Mouse (Mus musculus) adrenal gland, postnatal 25 days (tissue): ENCODE measurements around the gene Ampd1. TPM values are rescaled to one million over a fixed set of nuclear protein-coding genes. Genes with fewer than 3 reads are reported as not detected.
A peak's percentile ranks its signal among the peaks of the same experiment; 100 is the strongest.

Experiments used
- DNase-seq: peaks from one replicate; pipeline ENCODE4 v3.0.0; 2021; ENCODE audit warnings: mixed read lengths
- long read RNA-seq: library from polyadenylated mRNA; stranded (forward); transcript quantifications from one replicate; pipeline ENCODE4 v2.0.0, GENCODE M21; 2021
- total RNA-seq: library from RNA; stranded (reverse); gene quantifications from 2 replicates; pipeline ENCODE4 v1.2.3, GENCODE M21; 2021

The Ampd1 gene
- total RNA-seq, result not detected in 2 replicates
- long read RNA-seq, result 0 reads

DNA sequence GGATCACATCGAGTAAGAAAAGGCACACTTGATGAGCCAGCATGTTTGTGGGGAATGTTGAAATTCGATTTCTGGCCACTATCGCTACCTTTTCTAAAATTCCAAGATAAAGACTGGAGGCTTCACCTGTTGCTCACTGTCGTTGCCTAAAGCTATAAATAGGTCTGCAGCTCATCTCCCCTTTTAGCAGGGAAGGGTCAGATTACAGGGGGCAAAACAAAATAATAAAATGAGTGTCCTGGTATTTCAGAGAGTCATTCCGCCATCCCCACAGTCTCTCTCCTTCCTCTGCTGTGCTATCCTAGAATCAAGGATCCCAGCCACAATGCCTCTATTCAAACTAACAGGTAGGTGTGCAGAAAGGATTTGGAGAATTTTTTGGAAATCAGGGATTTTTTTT is at the start of gene Ampd1:
Gene Ampd1 (plus strand): TSS at position 244 of the 400 bp plus-strand sequence.
- DNase-seq, result no peak

DNA sequence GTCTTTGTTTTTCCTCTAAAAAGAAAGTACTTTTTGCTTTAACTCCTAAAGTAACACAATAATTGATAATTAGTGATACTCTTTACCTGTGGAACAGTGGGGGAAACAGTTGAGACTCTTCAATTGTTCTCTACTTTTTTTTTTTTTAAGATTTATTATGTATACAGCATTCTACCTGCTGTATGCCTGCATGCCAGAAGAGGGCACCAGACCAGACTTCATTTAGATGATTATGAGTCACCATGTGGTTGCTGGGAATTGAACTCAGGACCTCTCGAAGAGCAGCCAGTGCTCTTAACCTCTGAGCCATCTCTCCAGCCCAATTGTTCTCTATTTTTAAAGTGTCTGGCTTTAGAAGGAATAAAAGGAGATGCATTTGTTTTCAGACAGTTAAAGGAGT is 47.6 kb upstream of the Ampd1 start:
- no peak for DNase-seq

DNA sequence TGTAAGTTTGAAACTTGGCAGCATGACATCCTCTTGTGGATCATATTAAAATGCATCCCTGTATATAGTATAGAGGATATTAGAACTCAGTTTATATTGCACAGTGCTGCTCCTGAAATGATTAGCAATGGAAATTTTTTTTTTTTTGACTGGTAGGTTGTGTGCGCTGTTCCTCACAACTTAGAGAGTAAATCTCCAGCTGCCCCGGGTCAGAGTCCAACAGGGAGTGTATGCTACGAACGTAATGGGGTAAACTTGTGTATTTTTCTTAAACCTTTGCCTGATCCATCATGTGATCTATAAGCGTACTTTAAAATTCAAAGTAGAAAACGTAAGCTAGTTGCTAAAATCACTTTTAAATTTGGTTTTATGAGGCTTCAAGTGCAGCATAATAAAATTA is 33.5 kb upstream of the Ampd1 start:
- no peak for DNase-seq

DNA sequence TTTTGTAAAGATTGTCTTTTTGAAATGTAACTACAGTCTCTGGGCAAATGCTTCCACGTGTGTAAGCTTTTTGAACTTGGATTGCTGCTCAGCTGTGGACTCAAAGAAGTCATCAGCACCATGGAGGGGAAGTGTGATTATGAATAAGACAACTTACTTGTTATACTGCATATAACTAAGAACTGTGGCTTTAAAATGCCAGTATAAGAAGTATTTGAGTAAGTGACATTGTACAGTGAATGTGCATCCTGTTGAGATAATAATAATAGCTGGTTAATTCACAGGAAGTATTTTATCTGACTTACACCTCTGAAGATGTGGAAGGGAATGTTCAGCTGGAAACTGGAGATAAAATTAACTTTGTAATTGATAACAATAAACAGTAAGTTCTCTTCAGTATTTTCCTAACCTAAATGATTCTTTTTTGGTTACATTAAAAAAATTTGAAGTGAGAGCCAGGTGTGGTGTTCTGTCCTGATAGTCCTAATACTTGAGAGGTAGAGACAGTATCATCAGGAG is 32.9 kb upstream of the Ampd1 start:
- no peak for DNase-seq

DNA sequence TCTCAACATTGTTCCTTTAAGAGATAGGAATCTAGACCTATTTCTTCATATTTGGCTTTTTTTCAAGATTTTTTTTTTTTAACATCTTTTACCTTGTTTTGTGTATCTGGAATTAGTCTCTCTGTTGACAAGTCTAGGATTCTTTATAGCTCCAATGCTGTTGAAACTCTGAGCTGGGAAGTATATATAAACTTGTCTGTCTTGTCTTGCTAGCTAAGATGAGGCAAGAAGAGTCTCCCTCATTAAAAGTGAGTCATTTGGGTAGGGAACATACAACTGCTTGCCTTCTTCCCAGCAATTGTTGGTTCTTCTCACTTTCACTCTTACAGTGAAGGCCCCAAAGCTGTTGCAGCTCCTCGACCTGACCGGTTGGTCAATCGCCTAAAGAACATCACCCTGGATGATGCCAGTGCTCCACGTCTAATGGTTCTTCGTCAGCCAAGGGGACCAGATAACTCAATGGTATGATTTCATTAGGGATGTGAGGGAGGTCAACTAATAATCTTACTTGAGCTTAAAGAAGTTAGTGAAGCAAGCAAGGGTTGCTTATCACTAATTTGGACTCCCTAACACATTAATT is 17.7 kb upstream of the Ampd1 start:
- DNase-seq, result no peak

DNA sequence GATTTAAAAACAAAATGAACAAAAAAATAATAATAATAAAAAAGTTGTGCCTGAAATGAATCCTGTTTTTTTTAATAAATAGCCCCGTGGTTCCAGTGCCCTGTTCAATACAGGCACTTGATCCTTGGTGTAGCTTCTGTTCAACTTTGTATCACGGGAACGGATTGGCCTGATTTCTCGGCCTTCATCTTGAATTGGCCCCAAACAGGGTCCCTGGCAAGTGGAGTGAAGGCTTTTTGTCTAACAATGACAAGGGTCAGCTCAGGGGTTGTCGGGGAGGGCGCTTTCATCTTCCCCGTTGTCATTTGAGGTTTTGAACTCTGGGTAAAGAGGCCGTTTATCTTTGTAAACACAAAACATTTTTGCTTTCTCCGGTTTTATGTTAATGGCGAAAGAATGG is 16.1 kb upstream of the Ampd1 start:
- DNase-seq, result no peak

DNA sequence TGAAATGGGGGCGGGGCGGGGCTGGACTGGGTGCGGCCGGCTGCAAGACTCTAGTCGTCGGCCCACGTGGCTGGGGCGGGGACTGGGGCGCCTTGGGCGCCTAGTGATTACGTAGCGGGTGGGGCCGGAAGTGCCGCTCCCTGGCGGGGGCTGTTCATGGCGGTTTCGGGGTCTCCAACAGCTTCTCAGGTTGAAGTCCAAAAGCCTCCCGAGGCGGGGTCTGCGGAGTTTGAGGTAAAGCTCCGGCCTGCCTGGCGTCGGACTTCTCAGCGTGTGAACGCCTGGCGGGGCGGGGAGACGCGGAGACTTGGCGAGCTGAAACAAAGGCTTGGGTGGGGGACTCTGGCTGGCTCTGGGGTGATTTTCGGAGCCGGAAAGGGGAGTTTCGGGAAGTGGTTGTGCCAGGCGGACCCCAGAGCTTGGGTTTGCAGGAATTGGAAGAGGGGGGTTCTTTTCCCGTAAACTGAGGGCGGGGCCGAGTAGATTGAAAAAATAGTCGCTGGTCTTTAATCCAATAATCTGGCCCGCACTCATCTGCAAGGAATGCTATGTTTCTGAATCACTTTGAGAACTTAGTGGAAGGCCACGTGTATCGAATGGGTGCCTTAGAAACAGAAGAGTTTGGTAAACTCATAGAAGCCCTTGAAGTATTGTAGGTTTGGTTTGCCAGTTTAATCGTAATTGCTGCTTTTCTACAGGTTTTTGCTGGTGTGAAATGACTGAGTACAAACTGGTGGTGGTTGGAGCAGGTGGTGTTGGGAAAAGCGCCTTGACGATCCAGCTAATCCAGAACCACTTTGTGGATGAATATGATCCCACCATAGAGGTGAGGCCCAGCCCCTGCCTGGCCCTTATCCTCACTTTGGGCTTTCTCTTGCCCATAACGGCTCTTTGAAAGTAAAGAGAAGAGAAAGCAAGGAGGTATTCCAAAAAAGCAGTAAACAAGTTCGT is 15.3 kb upstream of the Ampd1 start, which contains the start of gene Nras:
Gene Nras (plus strand): TSS at position 79 of the 951 bp plus-strand sequence.
- DNase-seq, result peak; percentile 97

DNA sequence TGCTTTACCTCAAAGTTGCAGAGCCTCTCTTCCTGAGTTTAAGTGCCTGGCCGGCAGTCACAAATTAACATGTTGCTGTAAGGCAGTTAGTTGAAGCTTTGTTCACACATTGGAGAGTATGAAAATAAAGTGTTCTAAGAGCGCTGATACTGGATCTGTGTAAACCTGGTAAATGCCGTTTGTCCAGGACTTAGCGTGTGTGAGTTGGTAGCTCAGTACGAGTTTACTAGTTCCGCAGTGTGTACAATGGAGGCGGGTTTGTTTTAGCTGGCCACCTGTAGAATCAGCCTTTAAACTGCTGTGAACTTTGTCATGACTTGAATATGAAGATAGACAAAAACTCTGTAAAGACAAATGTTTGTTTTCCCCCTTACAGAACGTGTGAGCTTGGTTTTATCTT is 6.9 kb upstream of the Ampd1 start:
- no peak for DNase-seq

DNA sequence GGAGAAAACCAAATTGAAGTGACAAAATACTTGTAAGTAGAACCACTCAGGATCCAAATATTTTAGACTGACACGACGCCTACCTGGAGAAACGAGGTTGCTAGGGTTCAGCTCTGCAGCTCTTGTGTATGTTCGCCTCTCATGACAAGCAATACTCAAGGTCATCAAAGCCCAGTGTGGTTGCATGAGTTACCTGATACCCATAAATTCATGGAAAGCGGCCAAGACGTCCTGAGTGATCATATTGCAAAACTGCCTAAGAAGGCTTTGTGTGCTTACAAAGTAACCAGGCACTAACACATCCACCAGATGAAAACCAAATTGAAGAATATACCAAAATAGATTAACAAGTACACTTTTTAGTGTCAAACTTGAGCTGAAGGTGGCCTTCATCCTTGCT is 4.8 kb upstream of the Ampd1 start:
- DNase-seq, result no peak

DNA sequence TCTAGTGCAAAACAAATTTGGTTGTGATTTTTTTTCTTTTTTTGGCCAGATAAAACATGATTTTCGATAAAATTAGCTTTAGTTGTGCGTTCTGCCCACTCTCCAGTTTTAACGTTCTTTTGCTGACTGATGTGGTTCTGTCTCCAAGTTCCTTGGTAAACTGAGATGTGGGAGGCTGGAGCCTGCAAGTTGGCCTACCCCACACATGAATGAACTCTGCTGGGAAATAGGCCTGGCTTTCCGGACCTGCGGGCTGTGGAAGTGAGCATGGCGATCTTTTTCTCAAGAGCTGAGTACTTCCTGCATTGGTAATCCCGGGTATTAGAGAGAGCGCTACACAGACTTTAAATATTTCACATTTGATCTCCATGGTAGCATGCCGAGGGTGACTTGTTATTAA is 2.1 kb downstream of the Ampd1 start:
- DNase-seq, result no peak

DNA sequence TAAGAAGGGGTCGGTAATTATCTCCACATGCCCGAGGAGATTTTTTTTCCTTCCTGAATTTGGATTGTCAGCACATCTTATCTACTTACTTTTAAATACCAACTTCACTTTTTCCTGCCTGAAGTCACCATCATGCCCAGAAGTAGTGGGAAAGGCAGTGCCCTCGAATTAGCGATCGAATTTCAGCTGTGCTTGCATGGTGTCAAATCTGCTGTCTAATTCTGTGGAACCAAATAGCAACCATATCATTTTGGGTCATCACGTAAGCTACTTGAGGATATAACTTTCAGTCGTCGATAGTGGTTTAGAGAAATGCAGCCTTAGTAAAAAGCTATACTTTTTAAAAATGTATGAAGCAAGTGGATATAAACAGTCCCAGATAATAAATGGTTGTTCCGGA is 2.7 kb downstream of the Ampd1 start:
- DNase-seq, result no peak

DNA sequence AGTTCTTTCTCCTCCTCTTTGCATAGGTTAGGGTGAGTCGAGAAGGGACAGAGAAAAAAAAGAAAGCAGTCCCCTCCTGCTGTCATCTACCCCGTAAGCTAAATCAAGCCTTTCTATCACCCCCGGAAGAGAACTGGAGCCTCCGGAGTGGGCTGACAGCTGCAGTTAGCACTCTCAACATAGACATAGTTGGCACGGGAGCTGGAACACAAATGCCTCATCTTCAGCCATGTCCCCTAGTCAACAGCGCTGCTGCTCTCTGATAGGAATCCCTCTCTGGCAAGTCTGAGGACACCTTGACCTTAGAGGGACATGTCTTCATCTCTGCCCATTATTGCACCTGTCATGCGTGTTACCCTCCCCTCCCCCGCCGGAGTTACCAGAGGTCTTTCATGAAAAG is 5.5 kb downstream of the Ampd1 start:
- no peak for DNase-seq

DNA sequence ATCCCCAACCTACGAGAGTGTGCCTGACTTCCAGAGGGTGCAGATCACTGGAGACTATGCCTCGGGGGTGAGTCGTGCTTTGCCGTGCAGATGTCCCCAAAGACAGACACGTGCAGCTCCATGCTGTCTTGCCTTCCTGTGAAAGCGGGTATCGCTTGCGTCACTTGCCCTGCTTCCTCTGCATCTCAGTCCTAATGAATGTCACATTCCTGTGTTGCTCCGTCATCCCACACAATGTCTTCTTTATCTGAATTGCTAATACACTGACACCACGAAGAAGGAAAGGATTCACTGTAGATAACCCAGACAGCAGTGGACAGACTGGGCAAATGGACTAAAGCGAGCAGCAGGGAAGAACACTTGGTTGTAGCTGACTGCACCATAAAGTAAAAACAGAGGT is 7.2 kb downstream of the Ampd1 start:
- DNase-seq, result no peak

DNA sequence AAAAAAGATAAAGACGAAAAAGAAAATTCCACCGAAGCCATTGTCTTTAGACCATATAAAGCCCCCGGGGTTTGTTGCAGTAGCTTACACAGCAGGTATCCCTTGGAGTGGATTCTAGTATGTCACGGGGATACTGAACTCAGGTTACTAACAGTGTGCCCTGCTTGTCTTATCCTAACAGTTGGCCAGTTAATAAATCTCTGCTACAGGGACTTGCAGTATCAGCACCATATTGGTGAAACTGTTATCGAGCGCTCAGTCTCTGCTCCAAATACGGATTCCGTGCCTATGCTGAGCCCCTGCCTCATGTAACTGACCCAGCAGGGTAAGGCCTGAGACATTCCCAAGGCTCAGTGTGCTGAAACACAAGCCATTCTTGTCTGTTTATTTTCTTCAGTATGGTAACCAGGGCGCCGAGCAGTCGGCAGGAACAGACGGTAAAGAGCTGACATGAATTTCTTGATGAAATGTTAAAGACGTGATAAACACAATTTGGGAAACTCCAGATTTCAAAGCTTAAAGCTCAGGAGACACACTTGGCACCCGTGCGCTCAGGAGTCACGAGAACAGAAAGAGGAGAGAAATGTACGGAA is 8.1 kb downstream of the Ampd1 start:
- no peak for DNase-seq

DNA sequence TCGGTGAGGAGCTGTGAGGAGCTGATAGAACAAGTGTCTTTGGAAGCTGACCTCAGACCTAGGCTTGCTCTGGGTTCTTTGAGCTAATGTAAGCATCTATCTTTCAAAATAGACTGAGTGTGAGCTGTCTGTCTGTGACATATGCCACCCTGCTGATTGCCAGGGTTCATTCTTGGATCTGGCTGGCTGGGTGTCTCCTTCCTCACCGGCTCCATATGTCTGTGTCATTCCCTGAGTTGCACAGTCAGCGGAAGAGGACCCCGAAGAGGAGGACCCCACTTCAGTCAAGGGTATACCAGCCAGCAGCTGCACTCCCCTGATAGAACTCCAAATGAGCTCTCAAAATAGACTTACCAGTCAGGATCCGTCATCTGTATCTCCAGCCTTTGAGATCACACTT is 8.9 kb downstream of the Ampd1 start:
- DNase-seq, result no peak

DNA sequence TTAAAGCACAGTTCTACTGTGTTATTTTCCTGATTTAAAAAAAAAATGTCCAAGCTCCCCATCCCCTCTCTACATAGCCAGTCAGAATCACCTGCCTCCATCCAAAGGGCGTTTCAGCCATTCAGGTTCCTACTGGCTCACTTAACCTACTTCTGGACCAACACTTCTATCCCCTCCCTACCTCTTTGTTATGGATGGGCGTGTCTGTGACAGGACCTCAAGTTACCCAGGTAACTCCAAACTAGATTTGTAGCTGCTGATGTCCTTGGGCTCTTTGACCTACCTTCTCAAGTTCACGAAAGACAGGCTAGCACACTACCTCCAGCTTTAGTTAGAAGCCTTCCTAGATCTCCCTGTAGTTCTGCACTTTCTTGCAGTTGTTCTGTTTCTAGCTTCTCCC is 12.2 kb downstream of the Ampd1 start:
- no peak for DNase-seq

DNA sequence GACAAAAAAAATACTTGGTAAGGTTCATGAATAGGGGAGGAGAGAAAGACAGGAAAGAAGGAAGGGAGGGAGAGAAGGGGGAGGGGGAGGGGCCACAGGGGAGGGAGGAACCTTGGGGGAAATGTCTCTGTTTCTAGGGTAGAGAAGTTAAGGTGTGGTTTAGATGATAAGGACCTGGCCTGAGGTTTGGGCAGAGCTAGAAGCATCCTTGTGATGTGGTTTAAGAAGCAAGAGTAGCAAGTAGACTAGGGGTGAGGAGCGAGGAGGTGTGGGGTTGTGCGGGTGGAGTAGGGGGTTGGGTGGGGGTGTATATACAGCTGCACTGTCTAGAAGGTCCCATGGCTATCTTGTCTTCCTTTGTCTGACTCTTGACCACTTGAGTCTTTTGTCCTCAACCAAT is 17.9 kb downstream of the Ampd1 start:
- DNase-seq, result no peak

DNA sequence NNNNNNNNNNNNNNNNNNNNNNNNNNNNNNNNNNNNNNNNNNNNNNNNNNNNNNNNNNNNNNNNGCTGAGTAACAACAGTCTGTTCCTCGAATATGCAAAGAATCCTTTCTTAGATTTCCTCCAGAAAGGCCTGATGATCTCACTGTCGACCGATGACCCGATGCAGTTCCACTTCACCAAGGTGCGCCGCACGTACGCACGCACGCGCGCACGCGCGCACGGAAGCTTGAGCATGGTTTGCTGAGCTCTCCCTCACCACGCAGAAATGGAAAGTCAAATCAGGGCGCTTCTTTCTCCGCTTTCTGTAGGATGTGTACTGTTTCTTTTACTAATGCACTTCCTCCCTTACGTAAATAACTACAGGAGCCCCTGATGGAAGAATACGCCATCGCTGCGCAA is 24.8 kb downstream of the Ampd1 start:
- DNase-seq, result no peak

DNA sequence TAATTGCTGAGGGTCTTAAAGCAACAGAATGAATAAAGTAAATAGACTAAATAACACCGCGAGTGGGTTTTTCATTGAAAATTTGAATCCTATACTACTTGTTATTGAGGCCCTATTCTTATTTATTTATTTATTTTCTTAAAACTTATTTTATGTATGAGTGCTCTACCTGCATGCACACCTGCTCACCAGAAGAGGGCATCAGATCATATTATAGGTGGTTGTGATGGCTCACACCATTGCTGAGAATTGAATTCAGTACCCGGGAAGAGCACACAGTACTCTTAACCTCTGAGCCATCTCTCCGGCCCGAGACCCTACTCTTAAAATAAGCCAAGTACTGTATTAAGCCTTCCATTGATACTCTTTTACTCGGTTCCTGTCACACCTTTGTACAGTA is 25.9 kb downstream of the Ampd1 start:
- no peak for DNase-seq

DNA sequence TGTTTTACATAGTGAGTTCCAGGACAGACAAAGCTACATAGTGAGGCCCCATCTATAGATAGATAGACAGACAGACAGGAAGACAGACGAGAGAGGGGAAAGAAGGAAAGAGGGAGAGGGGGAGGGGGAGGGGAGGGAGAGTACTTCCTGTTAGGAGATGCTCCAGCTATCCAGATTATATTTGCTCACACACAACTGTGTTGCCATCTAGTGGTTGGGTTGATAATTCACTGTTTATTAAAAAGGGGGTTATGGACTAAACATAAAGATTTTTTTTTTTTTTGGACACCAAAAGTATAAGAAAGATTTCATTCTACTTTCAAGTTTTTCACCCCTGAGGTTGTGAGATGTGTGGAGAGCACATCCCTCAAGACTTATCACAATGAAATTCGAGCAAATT is 26.9 kb downstream of the Ampd1 start:
- no peak for DNase-seq

DNA sequence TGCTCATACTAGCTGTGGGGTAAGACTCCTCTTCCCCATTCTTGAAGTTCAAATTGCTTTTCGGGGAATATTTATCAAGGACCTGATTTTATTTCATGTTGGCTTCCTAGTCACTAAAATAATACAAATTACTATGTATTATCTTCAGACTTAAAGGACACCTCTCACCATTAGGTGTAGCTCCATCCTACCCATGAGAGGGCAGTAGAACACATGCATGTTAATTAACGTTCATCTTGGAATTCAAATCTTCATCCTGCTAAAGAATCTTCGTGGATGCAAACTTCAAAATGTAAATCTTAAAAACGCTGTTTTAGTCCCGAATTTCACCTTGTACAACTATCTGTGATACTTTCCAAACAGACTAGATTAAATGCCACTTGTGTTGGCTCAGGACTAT is 27.4 kb downstream of the Ampd1 start:
- no peak for DNase-seq

DNA sequence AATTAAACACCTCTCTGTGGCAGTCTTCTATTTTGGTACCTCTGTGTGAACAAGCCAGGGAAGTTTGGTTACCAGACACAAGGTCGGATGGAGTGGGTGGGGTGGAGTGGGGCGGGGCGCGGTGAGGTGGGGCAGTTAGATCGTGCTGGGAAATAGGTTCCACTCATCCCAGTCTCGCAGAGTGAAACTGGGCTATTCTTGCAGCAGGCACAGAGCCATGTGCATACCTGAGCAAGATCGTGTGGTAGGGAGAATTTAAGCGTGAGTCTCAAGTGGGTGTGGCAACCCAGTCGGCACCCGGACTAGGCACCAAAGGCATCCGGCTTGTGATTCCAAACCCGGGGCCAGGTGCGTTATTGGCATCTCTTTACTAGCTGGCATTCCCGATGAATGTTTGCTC is 28.1 kb downstream of the Ampd1 start:
- DNase-seq, result no peak
